26 mouse cellular contexts compared by ENCODE assay signal in genomic region chr12:3436446-3436845, GRCm38 (mm10). TPM values are rescaled to one million over a fixed set of nuclear protein-coding genes. Genes with fewer than 3 reads are reported as not detected.
DNase-seq lines count a peak whose midpoint lies in the region; ATAC-seq and TF ChIP-seq lines count a peak whose summit lies in the region.
"Had no signal": no experiment of that assay in that cellular context is flagged by ENCODE, and none has a peak within 500 bp of the region (broad histone marks: within the 10 kb centered on the region; RNA-seq: fewer than 3 reads in every experiment).

No protein-coding gene starts in this region.

- no peak; the same call in 1 of the 2 replicates for ATAC-seq in kidney, embryonic 16.5 days (ENCODE audit: low FRiP score, low TSS enrichment)
- no peak for ATAC-seq in inflammation-experienced regulatory T-cells, adult 6 months
- no peak for ATAC-seq in erythroblast, adult 5-6 weeks (replicated peaks; ENCODE audit: low FRiP score, poor library complexity, severe bottlenecking)
- ATAC-seq: forebrain, embryonic 15.5 days; intestine, embryonic 15.5 days had no signal

- no peaks in the 10 kb centered on the region for H3K9me3 ChIP-seq in kidney, embryonic 16.5 days (ENCODE audit: low read length)
- no peaks in the 10 kb centered on the region for H3K9me3 ChIP-seq in ES-E14 (ENCODE audit: control insufficient read depth, insufficient read depth, low read depth, low read length)
- H3K9me3 ChIP-seq: embryonic facial prominence, embryonic 12.5 days; embryonic facial prominence, embryonic 15.5 days; forebrain, embryonic 12.5 days; forebrain, embryonic 15.5 days; hindbrain, embryonic 12.5 days; hindbrain, embryonic 15.5 days; intestine, embryonic 15.5 days had no signal

- in situ Hi-C loops in ES-E14 (cut with MboI; ENCODE audit: low sequenced_read_pairs in 2 of 2, unreplicated experiment in 2 of 2): loop anchor here in 1 of 2 experiments (10.0 kb wide), 1 partner anchor 58 kb away; no protein-coding TSS in a partner anchor

- H3K9ac ChIP-seq in kidney, embryonic 16.5 days (replicated peaks; ENCODE audit: low read length): no peak overlapping the region
- H3K9ac ChIP-seq in ES-E14 (ENCODE audit: insufficient read depth, low read depth, low read length, poor library complexity, severe bottlenecking): no peak overlapping the region
- H3K9ac ChIP-seq: embryonic facial prominence, embryonic 12.5 days; embryonic facial prominence, embryonic 15.5 days; forebrain, embryonic 12.5 days; forebrain, embryonic 15.5 days; hindbrain, embryonic 12.5 days; hindbrain, embryonic 15.5 days; intestine, embryonic 15.5 days had no signal

- H3K4me2 ChIP-seq in kidney, embryonic 16.5 days (replicated peaks; ENCODE audit: low read depth, low read length): no peak overlapping the region
- H3K4me2 ChIP-seq: embryonic facial prominence, embryonic 12.5 days; embryonic facial prominence, embryonic 15.5 days; forebrain, embryonic 12.5 days; forebrain, embryonic 15.5 days; heart, embryonic 11.5 days; hindbrain, embryonic 12.5 days; hindbrain, embryonic 15.5 days; intestine, embryonic 15.5 days had no signal

- DNase-seq in kidney, adult 11 months: peak; percentile 11
- DNase-seq in kidney, postnatal 36 days: peak; percentile 12 to 37
- no peak for DNase-seq in kidney, postnatal 14 days
- DNase-seq in ES-E14 (ENCODE audit: low read depth, low spot score): no peak
- no peak for DNase-seq in adrenal gland, adult 2 months
- DNase-seq: adrenal gland, postnatal 14 days; B cell, adult 2 months; cerebellum, adult 11 months; cerebellum, adult 2 months; cerebellum, adult 9-11 months; cerebellum, postnatal 25 days; gastrocnemius, postnatal 36 days; heart, adult 11 months had no signal

- no peaks in the 10 kb centered on the region for H3K27me3 ChIP-seq in kidney, embryonic 16.5 days (ENCODE audit: insufficient read depth, low read length)
- H3K27me3 ChIP-seq: CH12.LX; embryonic facial prominence, embryonic 12.5 days; embryonic facial prominence, embryonic 15.5 days; forebrain, embryonic 12.5 days; forebrain, embryonic 15.5 days; hindbrain, embryonic 12.5 days; hindbrain, embryonic 15.5 days; intestine, embryonic 15.5 days had no signal

- 92% methylated on average over 5 of the region's 5 CpGs for WGBS in kidney, embryonic 16.5 days

- H3K27ac ChIP-seq in kidney, embryonic 16.5 days (ENCODE audit: low read length): no peak overlapping the region
- 0 out of 2 replicates have a peak overlapping the region, but pooled peaks have one; percentile 1 for H3K27ac ChIP-seq in ES-E14 (ENCODE audit: insufficient read depth, low read depth, low read length, poor library complexity, severe bottlenecking)
- H3K27ac ChIP-seq: embryonic facial prominence, embryonic 12.5 days; embryonic facial prominence, embryonic 15.5 days; forebrain, embryonic 12.5 days; forebrain, embryonic 15.5 days; hindbrain, embryonic 12.5 days; hindbrain, embryonic 15.5 days; intestine, embryonic 15.5 days had no signal

- no peaks in the 10 kb centered on the region for H3K36me3 ChIP-seq in kidney, embryonic 16.5 days (ENCODE audit: insufficient read depth, low read length)
- H3K36me3 ChIP-seq in ES-E14 (ENCODE audit: control insufficient read depth, insufficient read depth, low read length, poor library complexity, severe bottlenecking): no peaks in the 10 kb centered on the region
- H3K36me3 ChIP-seq: embryonic facial prominence, embryonic 12.5 days; forebrain, embryonic 15.5 days; hindbrain, embryonic 12.5 days; hindbrain, embryonic 15.5 days; intestine, embryonic 15.5 days had no signal

- H3K4me3 ChIP-seq in kidney, embryonic 16.5 days (ENCODE audit: low read length): no peak overlapping the region
- 0 out of 4 replicates have a peak overlapping the region, but pooled peaks of 1 of the 2 experiments have one; percentile 5 for H3K4me3 ChIP-seq in ES-E14 (ENCODE audit: insufficient read depth in 1 of 2, low read depth in 1 of 2, low read length in 2 of 2, poor library complexity in 1 of 2, severe bottlenecking in 1 of 2)
- H3K4me3 ChIP-seq: embryonic facial prominence, embryonic 12.5 days; embryonic facial prominence, embryonic 15.5 days; erythroblast, embryonic 14.5 days; forebrain, embryonic 12.5 days; forebrain, embryonic 15.5 days; hindbrain, embryonic 12.5 days; hindbrain, embryonic 15.5 days; intestine, embryonic 15.5 days had no signal

- no peaks in the 10 kb centered on the region for H3K4me1 ChIP-seq in kidney, embryonic 16.5 days (ENCODE audit: insufficient read depth, low read length)
- H3K4me1 ChIP-seq in ES-E14 (ENCODE audit: control insufficient read depth in 2 of 2, insufficient read depth in 2 of 2, low read length in 2 of 2, poor library complexity in 1 of 2): peaks cover 8 to 9% of the 10 kb centered on the region in 2 experiments; a peak in 3 of 4 replicates
- H3K4me1 ChIP-seq: embryonic facial prominence, embryonic 12.5 days; embryonic facial prominence, embryonic 15.5 days; forebrain, embryonic 12.5 days; forebrain, embryonic 15.5 days; hindbrain, embryonic 15.5 days; intestine, embryonic 15.5 days had no signal

TF ChIP-seq in ES-E14, 5 proteins besides CTCF, POLR2A, EP300 and RAD21:
- no peak for TF ChIP-seq HCFC1 (IDR thresholded peaks at IDR 0.05; ENCODE audit: borderline replicate concordance, insufficient read depth, low read length)
- TF ChIP-seq ZNF384 (IDR thresholded peaks at IDR 0.05; ENCODE audit: low read depth, low read length): no peak
- no peak for TF ChIP-seq CHD2 (IDR thresholded peaks at IDR 0.05; ENCODE audit: low read depth, low read length)
- no peak for TF ChIP-seq ZC3H11A (IDR thresholded peaks at IDR 0.05; ENCODE audit: borderline replicate concordance, low read depth, low read length)
- TF ChIP-seq MAFK (IDR thresholded peaks at IDR 0.05; ENCODE audit: insufficient read depth, low read depth, low read length): no peak

RNA-seq across cellular contexts. Expression of gene Asxl2, which starts 9.8 kb away (rescaled TPM):
- 15.0 and 20.7 TPM in 2 replicates for polyA plus RNA-seq in kidney, embryonic 16.5 days (2015; fragmentation: Nextera tagmentation; extraction: Ambion mirVana)
- 44.4 and 54.8 TPM in 2 replicates for total RNA-seq in ES-E14 (2012; rRNA removed)
- 10 to 100 TPM; 38.8 to 56.8 (median 53.1) TPM for polyA plus RNA-seq in inflammation-experienced regulatory T-cells, adult 6 months (2017; shearing (Covaris generic))
- 10 to 100 TPM; 29.9 to 40.4 TPM for total RNA-seq in adrenal gland, adult 2 months (2021)
- polyA plus RNA-seq in adrenal gland, adult 2 months (2012; rRNA removed): 6.4 and 6.7 TPM in 2 replicates
- 21.9 and 23.0 TPM in 2 replicates for total RNA-seq in erythroblast, adult 5-6 weeks (2015; ENCODE audit: low replicate concordance)
- total RNA-seq in erythroblast, adult 5-6 weeks (2017; ENCODE audit: low replicate concordance): 25.2 and 36.8 TPM in 2 replicates

Comparison
In these comparisons a context has a peak if more than half of its experiments do, and no peak if none do; other contexts are left out.
1. DNase-seq: peak in kidney, adult 11 months (single experiment) and kidney, postnatal 36 days (2 of 2); none in kidney, postnatal 14 days (single experiment), ES-E14 (single experiment) and adrenal gland, adult 2 months (single experiment).